Mouse (Mus musculus): Measurements from ENCODE around the gene Wrap73.
A peak's percentile ranks its signal among the peaks of the same experiment; 100 is the strongest.

Gene Wrap73

DNA sequence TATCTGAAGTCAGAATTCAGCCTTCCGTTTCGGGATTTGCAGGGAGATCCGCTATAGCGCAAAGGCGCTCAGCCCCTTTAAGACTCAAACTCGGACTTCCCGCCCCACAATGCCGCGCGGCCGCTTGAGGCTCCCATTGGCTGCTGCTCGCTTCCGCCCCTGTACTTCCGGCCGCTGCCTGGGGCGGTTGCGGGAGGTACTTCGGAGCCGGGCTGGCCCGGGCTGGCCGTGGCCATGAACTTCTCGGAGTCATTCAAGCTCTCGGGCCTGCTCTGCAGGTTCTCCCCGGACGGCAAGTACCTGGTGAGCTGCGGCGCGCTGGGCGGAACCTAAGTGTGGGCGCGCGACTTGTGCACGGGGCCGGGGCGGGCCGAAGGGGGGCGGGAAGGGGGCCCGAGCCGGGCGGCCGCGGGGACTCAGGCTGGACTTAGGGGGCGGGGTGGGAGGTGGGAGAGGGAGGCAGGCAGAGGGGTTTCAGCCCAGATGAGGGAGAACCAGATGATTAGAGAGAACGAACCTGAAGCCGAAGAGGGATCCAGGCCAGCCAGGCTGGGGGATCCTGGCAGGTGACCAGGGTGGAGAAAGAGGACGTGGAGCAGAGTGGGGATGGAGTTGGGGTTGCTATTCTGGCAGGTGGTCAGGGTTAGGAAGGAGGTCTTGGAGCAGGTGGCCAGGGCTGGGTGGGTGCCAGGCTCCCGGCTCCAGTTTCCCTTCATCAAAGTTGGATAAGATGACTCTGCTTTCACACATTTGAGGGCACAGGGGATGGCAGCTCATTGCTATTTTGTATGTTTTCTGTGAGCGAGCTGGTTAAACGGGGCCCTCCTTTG is at the start of gene Wrap73:
Wrap73 (plus strand) TSS at position 162 of the 830 bp plus-strand sequence.
- DNase-seq: peak; percentile 94

DNA sequence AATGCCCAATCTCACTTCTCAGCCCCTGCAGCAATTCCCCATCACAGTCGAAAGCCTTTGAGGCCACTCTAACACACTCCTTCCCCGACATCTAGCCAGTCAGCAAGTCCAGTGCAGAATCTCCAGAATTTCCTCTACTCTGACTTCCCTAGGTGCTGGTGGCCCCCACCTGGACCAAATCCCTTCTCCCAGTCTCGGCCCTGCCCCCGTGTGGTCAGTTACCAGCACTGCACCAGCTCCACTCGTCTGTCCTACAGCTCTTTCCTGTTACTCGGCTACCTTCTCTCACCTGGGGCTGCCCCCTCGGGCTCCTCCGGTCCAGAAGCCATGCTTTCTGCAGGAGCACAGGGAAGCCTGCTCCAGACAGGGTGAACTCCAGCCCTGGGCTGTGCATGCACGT is 49.0 kb upstream of the Wrap73 start:
- peak; percentile 76 to 86 for DNase-seq

DNA sequence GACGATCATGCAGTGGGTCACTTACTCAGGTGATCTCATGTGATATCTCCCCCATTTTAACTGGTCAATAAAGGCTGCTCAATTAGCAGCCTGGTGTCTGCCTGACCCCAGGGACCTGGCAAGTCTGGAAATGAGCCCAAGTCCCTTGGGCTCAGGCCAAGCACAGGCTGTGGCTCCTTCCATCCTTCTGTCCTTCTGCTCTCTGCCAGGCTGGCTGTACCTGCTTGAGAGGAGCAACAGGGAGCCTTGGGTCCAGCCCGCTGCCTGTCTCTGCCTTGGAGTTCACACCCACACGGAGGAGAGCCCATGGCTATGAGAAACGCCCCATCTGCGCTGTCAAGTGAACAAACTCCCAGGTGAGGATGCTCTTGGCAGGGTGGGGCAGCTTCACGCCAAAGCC is 46.1 kb upstream of the Wrap73 start:
- DNase-seq: peak; percentile 54 to 65

- peak; percentile 65 to 70 for DNase-seq
These were observed 42.8 kb upstream of the Wrap73 start for GRCm38 (mm10) chr4:154099361-154099760.

DNA sequence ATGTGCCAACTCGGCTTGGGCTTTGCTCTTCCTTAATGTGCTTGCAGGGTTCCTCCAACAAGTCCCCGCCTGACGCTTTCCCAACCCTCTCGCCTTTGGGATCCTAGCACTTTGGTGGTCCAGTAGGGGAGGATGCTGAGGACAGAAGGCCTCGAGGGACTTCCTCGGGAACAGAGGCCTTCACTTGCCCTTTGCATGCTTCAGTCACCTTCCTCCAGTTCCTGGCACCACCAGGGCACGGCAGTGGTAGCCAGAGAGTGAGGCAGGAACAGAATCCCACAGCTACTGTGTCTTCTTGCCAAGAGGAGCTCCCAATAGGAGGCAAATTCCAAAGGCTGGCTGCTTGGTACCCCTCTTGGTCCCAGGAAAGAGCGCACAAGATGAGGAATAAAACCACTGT is 38.8 kb upstream of the Wrap73 start:
- peak in 1 of 2 experiments; percentile 56 for DNase-seq

GRCm38 (mm10) chr4:154103912-154104311 is 38.3 kb upstream of the Wrap73 start:
- DNase-seq: no peak

GRCm38 (mm10) chr4:154105381-154106001 is 36.7 kb upstream of the Wrap73 start:
- peak; percentile 87 to 91 for DNase-seq

GRCm38 (mm10) chr4:154106497-154107061 is 35.6 kb upstream of the Wrap73 start:
- no peak for DNase-seq

DNA sequence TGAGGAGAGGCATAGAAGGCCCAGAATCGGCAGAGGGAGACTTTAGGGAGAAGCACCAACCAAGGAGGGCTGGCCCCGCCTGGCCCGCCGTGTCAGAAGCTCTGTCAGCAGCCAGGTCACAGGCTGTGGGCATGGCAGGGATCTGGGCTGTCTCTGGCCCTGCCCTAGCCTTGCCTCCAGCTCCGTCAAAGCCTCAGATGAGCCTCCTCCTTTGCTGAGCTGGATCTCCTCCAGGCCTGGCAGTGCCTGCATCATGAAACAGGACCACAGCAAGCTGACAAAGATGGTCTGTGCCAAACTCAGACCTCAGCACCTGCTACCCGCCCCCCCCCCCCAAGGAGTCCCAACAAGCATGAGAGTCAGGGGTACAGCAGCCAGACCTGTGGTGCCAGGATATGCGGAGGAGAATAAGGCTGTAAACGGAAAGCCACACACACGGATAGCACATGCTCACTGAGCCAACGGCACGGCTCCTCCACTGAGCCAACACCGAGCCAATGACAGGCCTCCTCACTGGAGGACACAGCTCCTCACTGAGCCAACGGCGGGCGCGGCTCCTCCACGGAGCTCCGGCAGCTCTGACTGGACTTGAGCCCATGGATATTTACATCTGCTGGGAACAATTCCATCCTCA is 32.8 kb upstream of the Wrap73 start:
- peak; percentile 93 to 94 for DNase-seq

GRCm38 (mm10) chr4:154109850-154110243 is 32.3 kb upstream of the Wrap73 start:
- no peak for DNase-seq

DNA sequence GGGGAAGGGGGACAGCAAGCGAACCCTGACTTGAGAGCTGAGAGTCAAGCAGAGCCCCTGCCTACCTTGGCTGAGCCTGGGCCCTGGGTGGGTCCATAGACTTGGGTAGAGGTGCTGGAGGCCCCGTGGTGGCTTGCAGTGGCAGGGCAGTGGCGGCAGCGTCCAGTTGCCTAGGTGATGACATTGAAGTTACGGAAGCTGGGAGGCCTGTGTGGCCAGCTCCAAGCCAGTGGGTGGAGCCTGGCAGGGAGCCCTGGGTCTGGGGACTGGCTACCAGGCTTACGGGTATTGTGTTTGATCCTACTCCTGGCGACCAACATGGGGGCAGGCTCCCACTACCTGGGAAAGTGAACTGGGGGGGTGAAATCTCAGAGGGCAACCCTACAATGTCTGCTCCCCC is 25.8 kb upstream of the Wrap73 start:
- DNase-seq: no peak

DNA sequence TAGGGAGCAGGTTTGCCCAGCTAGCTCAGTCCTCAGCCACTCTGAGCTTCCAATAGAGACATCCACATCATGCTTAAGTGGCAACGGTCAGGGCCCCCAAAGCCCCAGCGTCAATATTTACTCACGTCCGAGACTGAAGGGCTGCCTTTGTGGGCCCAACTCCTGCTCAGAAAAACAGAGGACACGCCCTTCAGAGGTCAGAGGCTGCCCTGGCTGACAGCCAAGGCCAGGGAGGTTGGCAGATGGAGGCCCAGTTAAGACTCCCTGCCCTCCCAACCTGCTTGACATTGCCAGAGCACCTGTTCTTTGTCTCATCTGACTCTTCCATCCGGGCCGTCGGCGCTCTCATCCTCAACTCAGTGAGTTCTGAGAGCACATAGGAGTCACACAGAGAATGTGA is 23.4 kb upstream of the Wrap73 start:
- peak; percentile 83 for DNase-seq

DNA sequence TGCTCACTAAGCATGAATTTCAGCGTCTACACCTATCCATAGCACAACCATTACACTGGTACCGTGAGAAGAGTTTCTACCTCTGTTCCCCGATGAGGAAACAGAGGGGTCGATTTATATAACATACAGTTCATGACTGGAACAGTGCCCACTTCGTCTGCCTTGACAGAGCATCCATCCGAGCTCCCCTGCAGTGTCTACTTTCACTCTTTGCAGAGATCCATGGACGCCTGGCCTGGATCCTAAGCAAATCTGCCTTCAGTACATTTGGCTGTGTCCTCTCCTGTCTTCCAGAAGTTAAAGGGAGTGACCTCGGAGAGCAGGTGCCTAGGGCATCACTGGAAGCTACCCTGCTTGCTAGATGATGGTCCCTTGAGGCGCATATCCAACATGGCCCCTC is 23.0 kb upstream of the Wrap73 start:
- DNase-seq: peak; percentile 60 to 64

DNA sequence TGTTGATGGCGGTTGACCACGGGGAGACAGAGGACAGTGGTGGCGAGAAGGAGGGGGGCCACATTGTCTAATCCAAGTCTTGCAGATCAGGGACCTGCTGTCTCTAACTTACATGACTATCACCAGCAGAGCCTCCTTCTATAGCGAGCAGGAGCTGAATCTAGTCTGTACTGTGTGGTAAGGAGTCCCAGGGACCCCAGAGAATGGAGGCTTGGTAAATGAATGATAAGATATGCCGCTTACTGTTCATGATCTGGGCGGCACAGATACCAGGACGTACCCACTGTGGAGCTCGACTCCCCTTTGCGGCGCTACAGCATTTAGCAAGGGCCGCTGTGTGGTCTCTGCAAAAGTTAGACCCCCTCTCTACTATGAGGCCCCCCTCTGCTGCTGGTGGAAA is 20.4 kb upstream of the Wrap73 start:
- DNase-seq: no peak

DNA sequence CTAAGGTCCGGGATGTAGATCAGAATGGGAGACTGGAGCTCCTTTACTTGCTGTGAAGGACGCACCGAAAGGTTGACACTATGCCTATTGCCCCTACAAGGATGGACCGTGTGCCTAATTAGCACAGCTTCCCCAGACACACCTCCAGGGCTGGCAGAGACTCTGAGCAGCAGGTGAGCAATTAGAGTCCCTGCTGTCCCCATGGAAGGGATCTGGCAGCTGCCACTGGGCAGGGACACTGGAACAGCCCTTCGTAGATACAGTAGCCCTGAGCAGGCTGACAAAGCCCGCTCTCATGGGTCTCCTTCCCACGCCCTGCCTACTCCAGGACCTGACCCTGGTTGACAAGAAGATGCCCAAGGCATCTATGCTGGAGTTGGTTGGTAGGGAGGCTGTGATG is 19.8 kb upstream of the Wrap73 start:
- no peak for DNase-seq

DNA sequence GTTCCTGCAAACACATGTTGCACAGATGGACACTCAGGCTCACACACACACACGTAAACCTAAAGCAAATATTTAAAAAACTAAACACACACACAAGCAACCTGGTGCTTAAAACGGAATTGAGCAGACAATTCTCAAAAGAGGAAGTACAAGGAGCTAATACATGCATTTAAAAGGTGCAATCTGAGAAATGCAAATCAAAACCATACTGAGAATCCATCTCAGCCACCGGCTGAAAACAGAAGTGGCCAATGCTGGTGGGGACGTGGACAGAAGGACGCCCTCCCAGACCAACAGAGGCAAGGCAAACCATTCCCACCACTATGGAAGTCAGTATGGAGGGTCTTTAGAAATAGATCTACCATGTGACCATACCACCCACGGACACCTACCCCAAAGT is 18.6 kb upstream of the Wrap73 start:
- no peak for DNase-seq

DNA sequence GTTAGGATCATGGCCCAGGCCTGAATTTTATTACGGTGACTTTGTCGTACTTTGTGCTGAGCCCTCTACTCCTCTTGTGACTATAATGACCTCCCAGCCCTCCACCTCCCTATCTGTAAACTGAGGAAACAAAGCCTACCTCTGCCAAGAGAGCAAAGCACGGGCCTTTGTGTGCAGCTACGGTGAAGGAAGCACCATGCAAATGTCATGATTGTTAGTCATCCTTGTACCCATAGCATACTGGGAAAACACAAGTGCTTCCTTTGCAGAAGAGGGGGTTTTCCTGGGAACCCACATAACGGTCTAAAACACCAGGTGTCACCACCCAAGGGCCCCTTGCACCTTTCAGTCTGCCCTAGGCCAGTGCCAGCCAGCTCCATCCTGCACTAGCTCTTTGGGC is 17.0 kb upstream of the Wrap73 start:
- DNase-seq: no peak

GRCm38 (mm10) chr4:154127273-154127672 is 14.9 kb upstream of the Wrap73 start:
- DNase-seq: no peak

- no peak for DNase-seq
These were observed 12.2 kb upstream of the Wrap73 start for GRCm38 (mm10) chr4:154129950-154130349.

DNA sequence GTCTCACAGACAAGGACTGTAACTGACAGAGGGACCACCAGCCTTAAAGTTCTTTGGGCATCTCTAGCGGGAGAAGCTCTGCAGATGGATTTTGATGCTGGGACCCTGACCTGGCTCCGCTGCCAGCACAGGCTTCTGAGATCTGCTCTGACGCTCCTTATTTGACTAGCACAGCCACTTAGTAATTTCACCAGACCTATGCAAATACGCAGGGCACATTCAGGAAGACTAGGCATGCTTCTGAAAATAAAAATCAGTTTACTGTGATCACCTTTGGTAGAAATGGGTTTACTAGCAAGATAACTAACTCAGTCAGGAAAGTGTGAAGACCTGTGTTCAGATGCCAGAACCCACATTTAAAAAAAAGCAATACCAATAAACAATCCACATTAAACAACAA is 10.3 kb upstream of the Wrap73 start:
- no peak for DNase-seq

DNA sequence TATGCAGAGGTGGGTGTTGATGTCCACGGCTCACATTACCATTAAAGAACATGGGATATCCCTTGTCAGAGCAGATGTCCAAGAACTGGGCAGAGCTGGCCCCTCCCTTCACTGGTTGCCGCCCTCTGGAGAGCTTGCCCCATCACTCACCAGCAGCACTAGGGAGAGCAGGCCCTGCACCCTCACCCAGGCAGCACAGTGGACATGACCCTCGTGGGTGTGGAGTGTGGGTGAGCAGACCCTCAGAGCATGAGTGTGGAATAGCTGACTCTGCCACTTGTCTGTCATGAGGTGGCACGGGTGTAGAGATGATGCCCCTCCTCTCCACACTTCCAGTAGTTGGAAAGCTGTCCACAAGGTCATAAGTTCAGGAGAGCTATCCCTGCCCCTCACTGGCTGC is 7.4 kb upstream of the Wrap73 start:
- DNase-seq: no peak

- no peak for DNase-seq
These were observed 5.0 kb upstream of the Wrap73 start for GRCm38 (mm10) chr4:154137139-154137538.

DNA sequence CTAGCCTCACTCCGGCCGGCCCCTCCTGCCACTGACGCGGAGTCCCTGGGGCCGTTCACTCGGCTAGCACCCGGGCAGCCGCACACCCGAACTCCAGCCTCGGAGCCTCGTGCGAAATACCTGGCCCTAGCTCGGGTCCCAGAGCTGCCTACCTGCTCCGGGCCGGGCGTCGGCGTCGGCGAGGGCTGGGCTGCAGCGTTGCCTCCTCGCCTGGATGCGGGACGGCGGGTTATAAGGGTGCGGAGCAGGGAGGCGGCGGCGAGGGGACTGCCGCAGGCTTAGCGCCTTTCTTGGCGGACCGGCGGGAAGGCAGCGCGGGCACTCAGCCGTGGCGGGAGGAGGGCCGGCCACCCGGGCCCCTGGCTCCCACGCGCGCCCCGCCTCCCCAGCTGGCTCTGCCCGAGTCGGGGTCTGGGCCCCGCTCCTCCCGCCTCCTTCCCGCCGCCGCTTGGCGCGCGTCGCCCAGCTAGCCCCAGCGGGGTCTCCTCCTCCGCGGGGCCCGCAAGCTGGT is 2.4 kb upstream of the Wrap73 start:
- peak; percentile 60 to 67 for DNase-seq

DNA sequence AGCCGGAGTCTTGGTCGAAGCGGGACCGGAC is 2.2 kb upstream of the Wrap73 start, which contains the start of gene Trp73:
Trp73 (minus strand) TSS at position 27 of the 31 bp plus-strand sequence.
- DNase-seq: no peak

All from cerebellum, postnatal 14 days (tissue).